Mouse (Mus musculus): ENCODE measurements around the gene Rpl10l. TPM values are rescaled to one million over a fixed set of nuclear protein-coding genes. Genes with fewer than 3 reads are reported as not detected.

Gene Rpl10l
- total RNA-seq (2015) (not detected in 2 replicates), total RNA-seq (2017) (not detected in 2 replicates)

GRCm38 (mm10) chr12:66283991-66284622 lies at the start of gene Rpl10l:
Gene Rpl10l, minus strand, starts transcription at chr12:66284401.
- no peak for ATAC-seq (replicated peaks; ENCODE audit: poor library complexity)

DNA sequence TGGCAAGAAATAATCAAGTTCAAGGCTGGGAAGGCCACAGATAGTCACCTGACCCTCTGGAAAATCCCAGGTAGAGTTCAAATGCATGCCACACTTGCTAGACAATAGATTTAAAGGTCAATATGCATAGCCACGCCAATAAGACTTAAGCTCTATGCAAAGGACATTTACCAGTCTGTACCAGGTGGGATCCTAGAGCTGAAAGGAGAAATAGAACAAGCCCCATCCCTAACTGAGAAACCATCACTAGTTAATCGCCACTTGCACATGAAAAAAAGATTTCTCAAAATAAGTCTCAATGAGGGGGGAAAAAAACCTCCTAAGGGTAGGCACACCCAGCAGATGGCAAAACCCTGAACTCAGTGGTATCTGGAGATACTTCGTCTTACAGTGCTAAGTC lies 8.3 kb downstream of the Rpl10l start:
- ATAC-seq (replicated peaks; ENCODE audit: poor library complexity), result no peak

- no peak for ATAC-seq (replicated peaks; ENCODE audit: poor library complexity)
Measured at GRCm38 (mm10) chr12:66245461-66246099, 38.6 kb downstream of the Rpl10l start.

GRCm38 (mm10) chr12:66234158-66234557 lies 50.0 kb downstream of the Rpl10l start:
- no peak for ATAC-seq (replicated peaks; ENCODE audit: poor library complexity)
